Mouse (Mus musculus): ENCODE data around the gene Lins1.

DNA sequence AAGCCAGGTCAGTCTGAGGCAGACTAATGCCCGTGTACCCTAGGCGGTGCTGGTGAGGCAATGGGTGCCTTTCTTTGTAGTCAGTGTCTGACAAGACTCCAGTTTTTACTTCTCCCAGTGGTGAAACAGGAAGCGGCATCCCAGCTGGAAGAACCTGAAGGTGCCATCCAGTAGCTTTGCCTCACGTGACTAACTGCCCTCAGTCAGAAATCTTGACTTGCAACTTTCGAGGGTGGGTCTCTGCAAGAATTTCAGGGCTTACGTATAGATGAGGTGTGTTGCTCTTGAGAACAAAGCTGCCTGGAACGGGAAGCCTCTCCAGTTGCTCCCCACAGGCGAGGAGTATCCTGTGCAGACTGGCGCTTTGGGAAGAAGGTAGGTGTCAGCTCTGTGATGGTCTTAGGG lies 53.7 kb downstream of the Lins1 start, which contains the start of gene Cers3:
- TF ChIP-seq CTCF (IDR thresholded peaks at IDR 0.05; ENCODE audit: low read depth, low read length) (no peak), POLR2A (IDR thresholded peaks at IDR 0.05; ENCODE audit: borderline replicate concordance, low read depth, low read length) (no peak)
